Mouse (Mus musculus): ENCODE results near the gene Trim71. TPM values are rescaled to one million over a fixed set of nuclear protein-coding genes. Genes with fewer than 3 reads are reported as not detected.

Gene Trim71
- polyA plus RNA-seq, 1 experiment = not detected

GRCm38 (mm10) chr9:114501111-114501510, 63.1 kb downstream of the Trim71 start:
- peaks cover 35% of the 10 kb centered on the region for H3K4me1 ChIP-seq
- no peak overlapping the region for H3K4me3 ChIP-seq (replicated peaks)
- no peak for TF ChIP-seq GATA1 (IDR thresholded peaks at IDR 0.05; ENCODE audit: borderline replicate concordance, low read length)
- TF ChIP-seq FLI1 (IDR thresholded peaks at IDR 0.05; ENCODE audit: low read length) = no peak

GRCm38 (mm10) chr9:114499783-114500515, 64.2 kb downstream of the Trim71 start:
- Histone ChIP-seq H3K36me3 (replicated peaks; ENCODE audit: low read length) (no peaks in the 10 kb centered on the region), H3K27me3 (replicated peaks) (peaks cover 67% of the 10 kb centered on the region), H3K4me3 (replicated peaks) (no peak overlapping the region), H3K9me3 (peaks cover 13% of the 10 kb centered on the region), H3K4me1 (peaks cover 35% of the 10 kb centered on the region)
- TF ChIP-seq GATA1 (IDR thresholded peaks at IDR 0.05; ENCODE audit: borderline replicate concordance, low read length) (no peak), FLI1 (IDR thresholded peaks at IDR 0.05; ENCODE audit: low read length) (no peak)

More at GRCm38 (mm10) chr9:114501111-114501510, 63.1 kb downstream of the Trim71 start:
- Histone ChIP-seq H3K27me3 (replicated peaks) (peaks cover 67% of the 10 kb centered on the region), H3K36me3 (replicated peaks; ENCODE audit: low read length) (no peaks in the 10 kb centered on the region), H3K9me3 (peaks cover 13% of the 10 kb centered on the region)

- no peak for TF ChIP-seq FLI1 (IDR thresholded peaks at IDR 0.05; ENCODE audit: low read length)
- TF ChIP-seq GATA1 (IDR thresholded peaks at IDR 0.05; ENCODE audit: borderline replicate concordance, low read length) = no peak
- H3K4me3 ChIP-seq (replicated peaks) = peak overlapping the region; percentile 23
- H3K9me3 ChIP-seq = peaks cover 13% of the 10 kb centered on the region
- peaks cover 58% of the 10 kb centered on the region for H3K27me3 ChIP-seq (replicated peaks)
- H3K4me1 ChIP-seq = peaks cover 34% of the 10 kb centered on the region
- H3K36me3 ChIP-seq (replicated peaks; ENCODE audit: low read length) = no peaks in the 10 kb centered on the region
Measured at GRCm38 (mm10) chr9:114498218-114498617, 66.0 kb downstream of the Trim71 start.

- TF ChIP-seq GATA1 (IDR thresholded peaks at IDR 0.05; ENCODE audit: borderline replicate concordance, low read length) (no peak), FLI1 (IDR thresholded peaks at IDR 0.05; ENCODE audit: low read length) (no peak)
- peaks cover 63% of the 10 kb centered on the region for H3K27me3 ChIP-seq (replicated peaks)
- no peaks in the 10 kb centered on the region for H3K36me3 ChIP-seq (replicated peaks; ENCODE audit: low read length)
- H3K4me3 ChIP-seq (replicated peaks) = no peak overlapping the region
- peaks cover 22% of the 10 kb centered on the region for H3K4me1 ChIP-seq
- H3K9me3 ChIP-seq = peaks cover 22% of the 10 kb centered on the region
Measured at GRCm38 (mm10) chr9:114496469-114496868, 67.7 kb downstream of the Trim71 start.

GRCm38 (mm10) chr9:114487481-114488258, 76.5 kb downstream of the Trim71 start:
- Histone ChIP-seq H3K27me3 (replicated peaks) (peaks cover 50% of the 10 kb centered on the region), H3K4me1 (peaks cover 14% of the 10 kb centered on the region), H3K9me3 (peaks cover 17% of the 10 kb centered on the region), H3K36me3 (replicated peaks; ENCODE audit: low read length) (no peaks in the 10 kb centered on the region), H3K4me3 (replicated peaks) (no peak overlapping the region)
- no peak for TF ChIP-seq FLI1 (IDR thresholded peaks at IDR 0.05; ENCODE audit: low read length)
- no peak for TF ChIP-seq GATA1 (IDR thresholded peaks at IDR 0.05; ENCODE audit: borderline replicate concordance, low read length)

GRCm38 (mm10) chr9:114486808-114487207, 77.4 kb downstream of the Trim71 start:
- peaks cover 8% of the 10 kb centered on the region; the same call in 1 of the 2 replicates for H3K9me3 ChIP-seq
- no peaks in the 10 kb centered on the region for H3K36me3 ChIP-seq (replicated peaks; ENCODE audit: low read length)
- H3K4me3 ChIP-seq (replicated peaks) = no peak overlapping the region
- peaks cover 14% of the 10 kb centered on the region for H3K4me1 ChIP-seq
- TF ChIP-seq GATA1 (IDR thresholded peaks at IDR 0.05; ENCODE audit: borderline replicate concordance, low read length) (no peak), FLI1 (IDR thresholded peaks at IDR 0.05; ENCODE audit: low read length) (no peak)
- H3K27me3 ChIP-seq (replicated peaks) = peaks cover 43% of the 10 kb centered on the region

- no peaks in the 10 kb centered on the region for H3K36me3 ChIP-seq (replicated peaks; ENCODE audit: low read length)
- H3K27me3 ChIP-seq (replicated peaks) = peaks cover 41% of the 10 kb centered on the region
- H3K9me3 ChIP-seq = peaks cover 3% of the 10 kb centered on the region; the same call in 1 of the 2 replicates
- no peak overlapping the region for H3K4me3 ChIP-seq (replicated peaks)
- H3K4me1 ChIP-seq = peaks cover 14% of the 10 kb centered on the region
- TF ChIP-seq GATA1 (IDR thresholded peaks at IDR 0.05; ENCODE audit: borderline replicate concordance, low read length) = no peak
- no peak for TF ChIP-seq FLI1 (IDR thresholded peaks at IDR 0.05; ENCODE audit: low read length)
Measured at GRCm38 (mm10) chr9:114484771-114485170, 79.4 kb downstream of the Trim71 start.

GRCm38 (mm10) chr9:114480940-114481339, 83.2 kb downstream of the Trim71 start:
- TF ChIP-seq FLI1 (IDR thresholded peaks at IDR 0.05; ENCODE audit: low read length) (no peak), GATA1 (IDR thresholded peaks at IDR 0.05; ENCODE audit: borderline replicate concordance, low read length) (no peak)
- no peak overlapping the region for H3K4me3 ChIP-seq (replicated peaks)
- H3K27me3 ChIP-seq (replicated peaks) = peaks cover 23% of the 10 kb centered on the region
- H3K4me1 ChIP-seq = no peaks in the 10 kb centered on the region
- H3K9me3 ChIP-seq = no peaks in the 10 kb centered on the region
- peaks cover 12% of the 10 kb centered on the region for H3K36me3 ChIP-seq (replicated peaks; ENCODE audit: low read length)

- H3K9me3 ChIP-seq = no peaks in the 10 kb centered on the region
- H3K4me3 ChIP-seq (replicated peaks) = no peak overlapping the region
- TF ChIP-seq FLI1 (IDR thresholded peaks at IDR 0.05; ENCODE audit: low read length) (no peak), GATA1 (IDR thresholded peaks at IDR 0.05; ENCODE audit: borderline replicate concordance, low read length) (no peak)
- H3K4me1 ChIP-seq = no peaks in the 10 kb centered on the region
- peaks cover 9% of the 10 kb centered on the region for H3K27me3 ChIP-seq (replicated peaks)
- H3K36me3 ChIP-seq (replicated peaks; ENCODE audit: low read length) = peaks cover 32% of the 10 kb centered on the region
Measured at GRCm38 (mm10) chr9:114477019-114477418, 87.2 kb downstream of the Trim71 start.

GRCm38 (mm10) chr9:114471892-114472291, 92.3 kb downstream of the Trim71 start:
- peaks cover 63% of the 10 kb centered on the region for H3K36me3 ChIP-seq (replicated peaks; ENCODE audit: low read length)
- no peaks in the 10 kb centered on the region for H3K27me3 ChIP-seq (replicated peaks)
- H3K9me3 ChIP-seq = no peaks in the 10 kb centered on the region
- no peak for TF ChIP-seq GATA1 (IDR thresholded peaks at IDR 0.05; ENCODE audit: borderline replicate concordance, low read length)
- TF ChIP-seq FLI1 (IDR thresholded peaks at IDR 0.05; ENCODE audit: low read length) = no peak
- H3K4me3 ChIP-seq (replicated peaks) = no peak overlapping the region
- H3K4me1 ChIP-seq = peaks cover 4% of the 10 kb centered on the region; the same call in 1 of the 2 replicates
